Mouse (Mus musculus): ENCODE data around the gene Igdcc3. TPM values are rescaled to one million over a fixed set of nuclear protein-coding genes. Genes with fewer than 3 reads are reported as not detected.

Gene Igdcc3
- polyA plus RNA-seq, 1 experiment = not detected

DNA sequence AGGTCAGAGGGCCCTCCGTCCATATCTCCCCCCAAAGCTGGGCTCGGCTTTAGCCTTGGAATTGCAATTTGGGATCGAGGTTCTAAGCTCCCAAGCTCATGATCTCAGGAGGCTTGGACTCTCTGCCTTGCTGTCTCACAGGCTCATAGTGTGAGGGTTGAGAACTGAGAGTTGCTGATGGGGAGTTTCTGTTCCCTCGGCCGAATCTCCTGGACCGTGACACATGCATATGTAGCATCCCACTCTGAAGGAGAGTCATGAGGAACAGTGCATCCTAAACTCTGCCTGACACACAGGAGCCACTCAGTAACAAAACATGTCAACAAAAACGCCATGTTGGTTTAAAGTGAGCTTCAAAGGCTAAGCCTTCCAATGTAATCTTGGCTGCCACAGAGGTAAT is 7.5 kb downstream of the Igdcc3 start:
- Histone ChIP-seq H3K36me3 (ENCODE audit: control insufficient read depth) (no peaks in the 10 kb centered on the region), H3K4me3 (replicated peaks) (no peak overlapping the region), H3K4me1 (ENCODE audit: control insufficient read depth) (no peaks in the 10 kb centered on the region), H3K27me3 (ENCODE audit: control insufficient read depth) (peaks cover 26% of the 10 kb centered on the region), H3K9me3 (ENCODE audit: control insufficient read depth, low read length) (no peaks in the 10 kb centered on the region)
- no peak for TF ChIP-seq TAL1 (IDR thresholded peaks at IDR 0.05; ENCODE audit: low read length)
- no peak for TF ChIP-seq GATA1 (IDR thresholded peaks at IDR 0.05; ENCODE audit: low read length)

DNA sequence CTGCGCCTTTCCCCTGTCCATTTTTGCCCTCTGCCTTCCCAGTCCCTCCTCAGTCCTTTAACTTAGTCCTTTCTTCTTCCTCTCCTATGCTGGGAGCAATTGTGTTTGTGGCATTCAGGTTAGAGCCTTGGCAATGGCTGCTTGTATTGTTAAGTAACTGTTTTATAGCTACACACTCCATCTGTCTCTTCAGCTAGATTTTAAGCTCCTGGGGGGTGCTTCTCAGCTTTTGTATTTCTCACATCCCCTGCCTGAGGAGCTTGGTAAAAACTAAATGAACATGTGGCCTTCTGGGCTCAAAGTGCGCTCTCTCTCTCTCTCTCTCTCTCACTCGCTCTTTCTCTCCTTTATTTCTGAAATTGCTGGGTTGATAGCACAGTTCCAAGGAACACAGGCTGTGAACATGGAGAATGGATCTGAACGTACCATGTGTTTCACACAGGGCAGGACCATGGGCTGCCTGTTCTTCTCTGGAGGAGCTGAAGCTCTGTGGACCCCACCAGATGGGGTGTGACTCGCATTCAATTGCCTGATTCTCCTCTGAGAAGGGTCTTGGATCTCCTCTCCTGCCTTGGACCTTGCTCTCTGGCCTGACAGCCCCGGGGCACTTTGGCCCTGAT is 11.8 kb downstream of the Igdcc3 start:
- Histone ChIP-seq H3K27me3 (ENCODE audit: control insufficient read depth) (peaks cover 33% of the 10 kb centered on the region), H3K4me3 (replicated peaks) (no peak overlapping the region), H3K4me1 (ENCODE audit: control insufficient read depth) (no peaks in the 10 kb centered on the region), H3K9me3 (ENCODE audit: control insufficient read depth, low read length) (no peaks in the 10 kb centered on the region), H3K36me3 (ENCODE audit: control insufficient read depth) (no peaks in the 10 kb centered on the region)
- TF ChIP-seq TAL1 (IDR thresholded peaks at IDR 0.05; ENCODE audit: low read length) = no peak
- TF ChIP-seq GATA1 (IDR thresholded peaks at IDR 0.05; ENCODE audit: low read length) = no peak

DNA sequence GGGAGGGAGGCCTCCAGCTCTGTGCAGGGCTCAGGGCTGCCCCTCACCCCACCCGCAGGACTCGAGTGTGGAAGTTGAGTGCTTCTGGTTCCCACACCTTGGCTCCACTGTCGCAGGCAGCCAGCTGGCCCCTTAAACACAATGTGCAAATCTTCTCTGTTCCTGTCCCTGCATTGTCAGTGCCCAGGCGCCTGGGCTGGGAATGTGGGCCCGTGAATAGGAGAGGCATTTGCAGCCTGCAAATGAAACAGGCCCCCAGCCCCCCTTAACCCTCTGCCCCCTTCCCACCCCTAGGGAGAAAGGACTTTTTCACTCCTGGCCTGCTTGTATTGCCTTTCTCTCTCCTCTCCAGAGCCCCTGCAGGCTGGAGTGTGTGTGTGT is 12.3 kb downstream of the Igdcc3 start:
- Histone ChIP-seq H3K4me3 (replicated peaks) (no peak overlapping the region), H3K9me3 (ENCODE audit: control insufficient read depth, low read length) (no peaks in the 10 kb centered on the region), H3K4me1 (ENCODE audit: control insufficient read depth) (no peaks in the 10 kb centered on the region), H3K36me3 (ENCODE audit: control insufficient read depth) (no peaks in the 10 kb centered on the region), H3K27me3 (ENCODE audit: control insufficient read depth) (peaks cover 38% of the 10 kb centered on the region)
- TF ChIP-seq TAL1 (IDR thresholded peaks at IDR 0.05; ENCODE audit: low read length) = no peak
- no peak for TF ChIP-seq GATA1 (IDR thresholded peaks at IDR 0.05; ENCODE audit: low read length)

DNA sequence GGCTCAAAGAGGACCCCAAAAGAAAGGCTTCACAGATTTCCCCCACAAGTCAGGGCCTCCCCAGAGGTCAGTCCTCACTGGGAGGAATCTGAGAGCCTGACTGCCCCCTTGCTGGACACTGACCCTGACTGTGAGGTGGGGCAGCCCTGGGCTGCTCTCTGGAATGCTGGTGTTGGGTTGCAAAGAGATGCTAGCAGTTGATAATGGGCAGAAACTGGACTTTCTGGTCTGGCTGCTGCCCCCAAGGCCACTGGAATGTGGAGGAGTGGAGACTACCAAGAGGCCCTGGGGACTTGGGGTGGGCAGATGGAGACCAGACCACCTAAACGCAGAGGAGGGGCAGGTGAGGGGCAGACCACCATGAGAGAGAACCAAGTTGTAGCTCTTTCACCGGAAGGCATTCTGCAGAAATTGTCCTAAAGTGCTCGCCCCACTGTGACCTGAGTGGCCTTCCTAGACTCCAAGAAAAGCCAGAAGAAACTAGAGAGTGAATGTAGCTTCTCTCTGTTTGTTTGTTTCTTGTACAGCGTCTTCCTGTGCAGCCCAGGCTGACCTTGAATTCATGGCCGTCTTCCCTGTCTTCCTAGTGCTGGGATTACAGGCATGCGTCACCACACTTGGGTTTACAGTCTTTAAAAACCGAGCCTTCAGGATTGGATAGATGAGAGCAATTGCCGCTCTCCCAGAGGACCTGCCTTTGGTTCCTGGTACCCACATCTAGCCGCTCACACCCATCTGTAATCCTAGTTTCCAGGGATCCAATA is 13.9 kb downstream of the Igdcc3 start:
- TF ChIP-seq GATA1 (IDR thresholded peaks at IDR 0.05; ENCODE audit: low read length) (no peak), TAL1 (IDR thresholded peaks at IDR 0.05; ENCODE audit: low read length) (no peak)
- H3K27me3 ChIP-seq (ENCODE audit: control insufficient read depth) = peaks cover 50% of the 10 kb centered on the region

DNA sequence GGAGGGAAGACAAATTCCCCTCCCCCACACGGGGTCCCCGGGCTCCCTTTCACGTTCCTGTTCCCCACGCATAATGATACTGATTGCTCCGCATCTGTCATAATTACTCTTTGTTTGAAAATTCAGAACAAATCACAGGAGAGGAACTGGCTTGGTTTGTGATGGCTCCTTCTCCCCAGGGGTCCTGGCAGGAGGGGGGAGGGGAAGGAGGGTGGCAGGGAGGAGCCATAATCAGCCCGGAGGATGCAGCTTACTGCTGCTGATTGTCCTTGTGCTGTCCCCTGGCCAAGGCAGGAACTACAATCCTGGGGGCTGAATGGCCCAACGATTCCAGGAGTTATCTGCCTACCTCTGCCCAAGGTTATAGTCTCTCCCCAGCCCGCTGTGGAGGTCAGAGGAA is 15.6 kb downstream of the Igdcc3 start:
- H3K4me1 ChIP-seq (ENCODE audit: control insufficient read depth) = no peaks in the 10 kb centered on the region
- no peaks in the 10 kb centered on the region for H3K36me3 ChIP-seq (ENCODE audit: control insufficient read depth)
- TF ChIP-seq TAL1 (IDR thresholded peaks at IDR 0.05; ENCODE audit: low read length) = no peak
- TF ChIP-seq GATA1 (IDR thresholded peaks at IDR 0.05; ENCODE audit: low read length) = no peak
- H3K4me3 ChIP-seq (replicated peaks) = no peak overlapping the region
- H3K27me3 ChIP-seq (ENCODE audit: control insufficient read depth) = peaks cover 67% of the 10 kb centered on the region
- no peaks in the 10 kb centered on the region for H3K9me3 ChIP-seq (ENCODE audit: control insufficient read depth, low read length)

More for the DNA sequence above, 13.9 kb downstream of the Igdcc3 start:
- H3K4me3 ChIP-seq (replicated peaks) = no peak overlapping the region
- H3K4me1 ChIP-seq (ENCODE audit: control insufficient read depth) = no peaks in the 10 kb centered on the region
- H3K36me3 ChIP-seq (ENCODE audit: control insufficient read depth) = no peaks in the 10 kb centered on the region
- no peaks in the 10 kb centered on the region for H3K9me3 ChIP-seq (ENCODE audit: control insufficient read depth, low read length)

DNA sequence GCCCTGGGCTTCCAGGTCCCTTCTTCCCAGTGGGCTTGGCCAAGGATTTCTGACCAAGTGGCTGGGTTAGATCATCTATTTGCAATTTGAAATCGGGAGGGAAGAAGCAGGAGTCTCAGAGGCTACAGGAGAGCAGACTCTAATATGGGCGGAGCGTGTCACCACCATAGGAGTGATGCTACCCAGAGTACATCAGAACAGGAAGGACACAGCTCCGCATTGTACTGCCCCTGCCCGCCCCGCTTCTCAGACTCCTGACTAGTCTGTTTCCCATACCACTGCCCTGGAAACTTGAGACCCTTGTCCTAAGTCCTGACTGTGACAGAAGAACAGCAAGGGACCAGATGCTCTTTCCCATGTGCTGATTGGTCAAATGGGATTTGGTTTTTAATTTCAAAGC is 16.6 kb downstream of the Igdcc3 start:
- Histone ChIP-seq H3K36me3 (ENCODE audit: control insufficient read depth) (no peaks in the 10 kb centered on the region), H3K4me1 (ENCODE audit: control insufficient read depth) (no peaks in the 10 kb centered on the region), H3K4me3 (replicated peaks) (no peak overlapping the region), H3K27me3 (ENCODE audit: control insufficient read depth) (peaks cover 77% of the 10 kb centered on the region), H3K9me3 (ENCODE audit: control insufficient read depth, low read length) (no peaks in the 10 kb centered on the region)
- TF ChIP-seq TAL1 (IDR thresholded peaks at IDR 0.05; ENCODE audit: low read length) (no peak), GATA1 (IDR thresholded peaks at IDR 0.05; ENCODE audit: low read length) (no peak)

DNA sequence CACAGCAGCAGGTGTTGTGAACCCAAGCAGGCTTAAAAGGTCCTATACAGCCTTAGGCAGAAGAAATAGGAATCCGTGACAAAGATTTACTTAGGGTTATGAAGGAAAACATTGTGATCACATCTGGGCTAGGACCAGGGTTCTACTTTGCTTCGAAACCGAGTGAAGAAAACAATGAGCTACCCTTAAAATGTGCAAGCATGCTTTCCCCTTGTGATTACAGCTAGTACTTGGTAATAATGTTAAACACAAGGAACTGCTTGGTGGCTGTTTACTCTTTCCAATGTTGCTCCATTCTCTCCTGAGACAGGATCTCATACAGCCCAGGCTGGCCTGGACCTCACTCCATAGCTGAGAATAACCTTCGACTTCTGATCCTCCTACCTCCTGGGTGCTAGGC is 20.2 kb downstream of the Igdcc3 start:
- peaks cover 95% of the 10 kb centered on the region for H3K27me3 ChIP-seq (ENCODE audit: control insufficient read depth)
- no peak overlapping the region for H3K4me3 ChIP-seq (replicated peaks)
- TF ChIP-seq TAL1 (IDR thresholded peaks at IDR 0.05; ENCODE audit: low read length) = no peak
- no peak for TF ChIP-seq GATA1 (IDR thresholded peaks at IDR 0.05; ENCODE audit: low read length)
- no peaks in the 10 kb centered on the region for H3K36me3 ChIP-seq (ENCODE audit: control insufficient read depth)
- H3K4me1 ChIP-seq (ENCODE audit: control insufficient read depth) = no peaks in the 10 kb centered on the region
- peaks cover 4% of the 10 kb centered on the region; the same call in 1 of the 2 replicates for H3K9me3 ChIP-seq (ENCODE audit: control insufficient read depth, low read length)

DNA sequence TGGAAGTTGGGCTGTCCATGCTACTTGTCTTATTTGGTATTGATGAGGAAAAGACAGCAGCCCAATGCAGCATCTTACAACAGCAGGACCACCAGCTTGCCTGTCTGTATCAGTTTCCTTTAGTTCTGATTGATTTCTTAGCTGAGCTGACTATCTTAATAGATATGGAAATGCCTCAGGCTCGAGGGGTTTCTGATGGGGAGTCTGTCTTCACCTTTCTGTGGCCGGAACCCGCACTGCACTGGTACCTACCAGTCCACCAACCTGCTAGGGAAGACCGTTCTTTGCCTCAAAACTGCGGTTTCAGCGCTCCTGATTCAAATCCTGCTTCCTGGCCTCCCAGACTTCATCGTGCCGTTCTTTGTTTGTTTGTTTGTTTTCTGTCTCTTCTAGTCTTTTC is 20.9 kb downstream of the Igdcc3 start:
- peaks cover 4% of the 10 kb centered on the region; the same call in 1 of the 2 replicates for H3K9me3 ChIP-seq (ENCODE audit: control insufficient read depth, low read length)
- H3K27me3 ChIP-seq (ENCODE audit: control insufficient read depth) = peaks cover 90% of the 10 kb centered on the region
- no peaks in the 10 kb centered on the region for H3K4me1 ChIP-seq (ENCODE audit: control insufficient read depth)
- no peak for TF ChIP-seq TAL1 (IDR thresholded peaks at IDR 0.05; ENCODE audit: low read length)
- TF ChIP-seq GATA1 (IDR thresholded peaks at IDR 0.05; ENCODE audit: low read length) = no peak
- no peak overlapping the region for H3K4me3 ChIP-seq (replicated peaks)
- no peaks in the 10 kb centered on the region for H3K36me3 ChIP-seq (ENCODE audit: control insufficient read depth)

DNA sequence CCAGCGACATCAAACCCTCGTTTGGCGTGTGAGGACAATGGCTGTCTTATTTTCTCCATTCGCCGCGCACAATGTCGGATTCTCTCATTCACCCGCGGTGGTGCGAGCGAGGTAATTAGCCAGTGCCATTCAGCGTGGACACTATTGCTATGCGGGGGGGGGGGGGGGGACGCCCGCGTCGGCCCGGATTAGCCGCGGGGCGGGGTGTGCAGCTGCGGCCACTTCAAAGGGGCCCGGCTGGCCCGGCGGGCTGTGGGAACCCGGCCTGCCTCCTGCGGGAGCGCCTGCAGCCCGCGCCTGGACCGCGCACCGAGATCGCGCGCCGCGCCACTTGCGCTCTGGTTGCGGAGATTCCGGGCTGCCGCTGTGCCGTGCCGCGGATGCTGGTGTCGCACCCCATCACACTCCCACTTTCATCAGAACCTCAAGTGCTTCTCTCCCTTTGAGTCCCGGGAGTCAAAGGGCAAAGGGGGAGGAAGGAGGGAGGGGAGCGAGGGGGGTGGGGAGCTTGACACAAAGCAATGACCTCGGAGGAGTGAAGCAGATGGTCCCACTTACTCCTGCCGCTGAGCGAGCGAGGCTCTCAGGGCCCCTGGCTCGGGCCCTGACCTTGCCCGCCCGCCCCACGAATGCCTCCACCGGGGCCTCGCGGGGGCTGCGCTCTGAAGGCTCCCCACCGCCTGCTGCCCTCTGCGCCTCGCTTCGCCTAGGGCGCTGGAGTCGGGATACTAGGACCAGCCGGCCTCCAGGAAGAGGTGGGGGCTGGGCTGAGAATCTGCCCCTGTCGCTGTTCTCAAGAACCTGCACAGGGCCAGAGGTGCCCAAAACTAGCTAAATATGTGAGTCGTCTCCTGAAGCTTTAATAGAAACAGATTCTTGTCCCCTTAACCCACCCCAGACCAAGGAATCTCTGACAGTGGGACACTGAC is 22.0 kb downstream of the Igdcc3 start:
- no peak for TF ChIP-seq TAL1 (IDR thresholded peaks at IDR 0.05; ENCODE audit: low read length)
- TF ChIP-seq GATA1 (IDR thresholded peaks at IDR 0.05; ENCODE audit: low read length) = no peak
- peaks cover 79% of the 10 kb centered on the region for H3K27me3 ChIP-seq (ENCODE audit: control insufficient read depth)
- no peaks in the 10 kb centered on the region for H3K4me1 ChIP-seq (ENCODE audit: control insufficient read depth)
- no peak overlapping the region for H3K4me3 ChIP-seq (replicated peaks)
- H3K9me3 ChIP-seq (ENCODE audit: control insufficient read depth, low read length) = peaks cover 4% of the 10 kb centered on the region; the same call in 1 of the 2 replicates
- H3K36me3 ChIP-seq (ENCODE audit: control insufficient read depth) = no peaks in the 10 kb centered on the region

All from erythroblast, embryonic 14.5 days (primary cell).